Mouse (Mus musculus): Measurements from ENCODE around the gene Nbas.

Gene Nbas

DNA sequence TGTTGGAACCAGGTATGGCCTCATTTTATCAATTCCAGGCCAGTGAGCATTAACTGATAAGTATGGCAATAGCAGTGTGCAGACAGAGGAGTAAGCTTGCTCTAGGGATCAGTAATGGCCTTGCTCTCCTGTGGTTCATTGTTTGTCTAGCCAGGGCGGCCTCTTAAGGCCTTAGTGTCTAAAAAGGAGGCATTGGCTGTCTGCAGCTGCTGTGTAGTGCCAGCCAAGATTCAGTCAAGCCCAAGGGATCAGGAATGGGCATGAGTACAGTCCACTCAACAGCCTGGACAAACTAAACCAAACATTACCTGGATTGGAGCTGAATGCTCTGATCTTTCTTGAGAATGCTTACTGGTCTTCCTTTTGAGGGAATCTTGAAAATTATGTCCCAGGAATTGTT is 120.7 kb downstream of the Nbas start:
- no peak for DNase-seq (ENCODE audit: low spot score)

DNA sequence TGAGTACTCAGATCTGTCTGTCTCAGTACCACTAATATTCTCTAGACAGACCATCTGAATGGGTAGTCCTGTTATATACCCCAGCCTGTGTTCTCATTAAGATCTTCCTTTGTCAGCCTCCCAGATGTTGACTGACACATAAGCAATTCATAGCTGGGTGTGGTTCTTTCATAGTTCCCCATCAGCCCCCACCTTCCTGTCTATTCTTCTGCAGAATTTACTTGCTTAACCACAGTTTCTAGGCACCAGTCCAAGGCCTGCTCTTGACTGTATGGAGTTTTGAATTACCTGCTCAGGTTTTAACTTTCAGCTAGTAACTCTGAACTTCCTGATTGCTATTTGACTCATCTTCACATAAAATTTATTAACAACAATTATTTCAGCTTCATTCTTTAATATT is 141.3 kb downstream of the Nbas start:
- DNase-seq (ENCODE audit: low spot score), result no peak

DNA sequence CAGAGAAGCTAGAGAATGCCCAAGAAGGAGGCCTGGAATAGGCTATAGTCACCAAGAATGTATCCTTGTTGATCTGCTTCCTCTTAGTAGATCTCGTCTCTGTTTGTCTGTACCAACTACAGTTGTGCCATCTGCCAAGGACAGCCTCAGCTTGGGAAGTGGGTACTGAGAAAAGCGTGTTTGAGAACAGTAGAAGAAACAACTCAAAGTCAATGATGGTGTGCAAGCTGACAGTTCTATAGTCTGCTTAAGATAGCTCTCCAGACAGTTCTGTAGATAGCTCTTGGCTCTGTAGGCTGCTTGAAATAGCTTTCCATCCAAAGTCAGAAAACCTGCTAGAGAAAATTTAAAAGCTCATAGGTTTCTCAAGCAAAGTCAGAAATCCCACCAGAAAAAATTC is 149.7 kb downstream of the Nbas start:
- DNase-seq (ENCODE audit: low spot score), result no peak

DNA sequence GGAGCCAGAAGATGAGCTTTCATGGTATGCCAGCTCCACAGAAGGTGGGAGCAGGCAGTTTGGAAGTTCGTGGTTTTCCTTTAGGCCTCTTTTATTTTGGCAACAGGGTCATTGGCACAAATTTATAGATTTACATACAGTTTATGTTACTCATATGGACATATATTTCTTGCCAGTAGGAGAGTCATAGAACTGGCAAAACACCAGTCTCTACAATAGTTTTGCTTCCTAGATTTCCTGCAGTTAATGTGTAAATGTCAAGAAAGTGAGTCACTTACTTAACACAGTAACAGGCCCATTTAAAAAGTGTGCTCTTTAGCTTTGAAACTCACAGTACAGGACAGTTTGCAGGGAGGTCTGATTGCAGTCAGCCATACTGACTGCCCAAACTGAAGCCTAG is 161.3 kb downstream of the Nbas start:
- DNase-seq (ENCODE audit: low spot score), result no peak

DNA sequence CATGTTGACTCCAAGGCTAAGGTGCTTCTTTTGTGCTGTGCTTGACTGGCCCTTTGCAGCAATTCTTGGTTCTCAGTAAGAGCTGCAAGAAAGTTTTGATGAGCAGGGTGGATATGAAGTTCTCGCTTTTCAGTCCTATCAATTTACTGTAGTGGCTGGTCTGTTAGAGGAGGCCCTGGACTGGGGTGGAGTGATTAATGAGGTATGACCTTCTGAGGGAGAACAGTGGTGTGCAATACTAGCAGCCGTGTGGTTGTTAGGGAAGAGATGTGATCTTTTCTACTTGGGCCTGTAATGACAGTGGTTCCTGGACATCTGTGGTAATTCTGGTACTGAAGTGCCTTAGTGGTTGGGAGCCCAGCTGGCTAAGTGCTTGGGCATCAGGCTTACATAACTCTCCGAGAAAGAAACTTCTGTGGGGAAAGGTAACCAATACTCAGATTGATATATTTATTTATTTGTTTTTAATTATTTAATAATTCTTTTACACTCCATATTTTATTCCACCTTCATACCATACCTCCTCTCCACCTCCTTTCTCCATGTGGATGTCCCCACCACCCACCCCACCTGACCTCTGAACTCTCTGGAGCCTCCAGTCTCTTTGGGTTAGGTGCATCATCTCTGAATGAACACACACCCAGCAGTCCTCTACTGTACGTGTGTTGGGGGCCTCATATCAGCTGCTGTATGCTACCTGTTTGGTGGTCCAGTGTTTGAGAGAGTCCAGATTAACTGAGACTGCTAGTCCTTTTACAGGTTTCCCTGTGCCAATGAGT is 175.9 kb downstream of the Nbas start:
- no peak for DNase-seq (ENCODE audit: low spot score)

DNA sequence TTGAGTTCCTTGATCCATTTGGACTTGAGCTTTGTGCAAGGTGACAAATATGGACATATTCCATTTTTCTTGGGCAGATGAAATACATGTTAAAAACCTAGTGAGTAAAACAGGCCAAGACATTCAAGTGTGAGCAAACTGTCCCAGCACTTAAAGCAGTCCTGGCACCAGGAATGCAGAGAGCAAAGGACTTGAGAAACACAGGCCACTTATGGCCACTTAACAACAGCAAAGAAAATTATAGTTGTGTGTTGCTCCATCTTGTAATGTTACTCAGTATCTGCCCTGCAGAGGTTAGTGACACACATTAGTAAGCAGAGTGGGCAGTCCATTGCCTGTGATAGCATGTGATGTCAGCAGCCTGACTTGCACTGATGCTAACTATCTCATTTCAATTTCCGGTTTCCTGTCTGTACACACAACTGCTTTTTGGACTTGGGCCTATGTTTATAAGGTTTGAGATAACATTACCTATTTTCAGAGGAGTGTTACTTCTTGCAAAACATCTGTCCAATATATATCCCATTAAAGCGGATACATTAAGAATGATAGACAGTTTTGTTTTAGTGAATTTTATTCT is 176.6 kb downstream of the Nbas start:
- DNase-seq (ENCODE audit: low spot score), result no peak

DNA sequence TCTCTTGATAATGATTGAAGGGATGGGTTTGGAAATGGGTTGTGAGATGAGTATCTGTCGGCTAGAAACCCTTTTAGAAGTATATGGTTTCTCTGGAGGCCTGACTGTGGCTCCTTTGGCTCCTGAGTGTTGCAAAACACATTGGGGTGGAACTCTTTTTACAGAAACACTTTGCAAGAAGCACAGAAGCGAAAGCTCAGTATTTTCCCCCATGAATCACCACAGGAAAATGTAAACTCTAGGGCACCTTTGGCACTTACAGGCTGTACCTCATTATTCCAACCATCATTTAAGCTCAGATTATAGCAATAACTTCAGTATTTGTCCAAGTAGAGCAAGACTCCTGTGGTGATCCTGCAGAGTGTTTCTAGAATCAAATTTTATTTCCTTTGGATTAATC is 180.0 kb downstream of the Nbas start:
- no peak for DNase-seq (ENCODE audit: low spot score)

DNA sequence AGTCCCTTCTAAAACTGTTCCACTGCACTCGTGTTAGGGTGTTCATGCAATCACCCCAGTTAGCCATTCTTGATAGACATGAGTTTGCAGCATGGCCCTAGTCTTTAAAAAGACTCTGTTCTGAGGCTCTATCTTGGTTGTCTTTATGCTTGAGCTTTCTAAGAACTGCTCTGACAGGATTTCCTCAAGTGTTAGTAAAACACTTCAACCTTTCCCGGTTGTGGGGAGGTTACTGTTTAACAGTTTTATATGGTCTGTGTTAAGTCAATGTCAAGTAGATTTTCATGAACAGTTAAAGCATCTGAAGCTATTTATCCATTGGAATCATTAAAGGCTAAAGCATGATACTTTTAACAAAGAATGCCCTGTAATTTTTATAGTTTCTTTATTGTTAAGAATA is 183.1 kb downstream of the Nbas start:
- DNase-seq (ENCODE audit: low spot score), result no peak

DNA sequence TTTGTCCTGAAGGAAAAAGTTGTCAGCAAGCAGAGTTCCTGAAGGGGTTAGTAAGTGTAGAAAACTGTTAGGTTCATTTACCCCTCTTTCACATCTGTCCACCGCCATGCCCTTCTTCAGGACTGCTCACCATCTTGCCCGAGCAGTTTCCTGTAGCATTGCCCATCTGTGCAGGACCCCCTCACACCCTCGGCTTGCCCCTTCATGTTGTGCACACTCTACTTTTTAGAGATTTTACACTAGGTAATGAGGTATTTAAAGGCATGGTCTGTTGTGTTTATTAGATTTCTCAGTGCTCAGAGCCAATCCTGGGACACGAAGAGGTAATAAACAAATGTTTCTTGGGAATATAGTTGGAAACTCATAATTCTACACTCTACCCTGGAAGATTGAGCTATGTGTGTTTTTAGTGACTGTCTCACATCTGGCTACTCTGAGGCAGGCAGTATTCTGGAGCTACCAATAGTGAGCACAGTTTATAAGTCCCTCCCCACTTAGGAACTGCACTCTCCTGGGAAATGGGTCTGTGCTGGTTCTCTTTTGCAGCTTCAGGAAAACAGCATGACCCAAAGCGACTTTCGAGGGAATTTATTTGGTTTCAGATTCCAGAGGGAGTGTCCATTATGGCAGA is 191.4 kb downstream of the Nbas start:
- DNase-seq (ENCODE audit: low spot score), result no peak

DNA sequence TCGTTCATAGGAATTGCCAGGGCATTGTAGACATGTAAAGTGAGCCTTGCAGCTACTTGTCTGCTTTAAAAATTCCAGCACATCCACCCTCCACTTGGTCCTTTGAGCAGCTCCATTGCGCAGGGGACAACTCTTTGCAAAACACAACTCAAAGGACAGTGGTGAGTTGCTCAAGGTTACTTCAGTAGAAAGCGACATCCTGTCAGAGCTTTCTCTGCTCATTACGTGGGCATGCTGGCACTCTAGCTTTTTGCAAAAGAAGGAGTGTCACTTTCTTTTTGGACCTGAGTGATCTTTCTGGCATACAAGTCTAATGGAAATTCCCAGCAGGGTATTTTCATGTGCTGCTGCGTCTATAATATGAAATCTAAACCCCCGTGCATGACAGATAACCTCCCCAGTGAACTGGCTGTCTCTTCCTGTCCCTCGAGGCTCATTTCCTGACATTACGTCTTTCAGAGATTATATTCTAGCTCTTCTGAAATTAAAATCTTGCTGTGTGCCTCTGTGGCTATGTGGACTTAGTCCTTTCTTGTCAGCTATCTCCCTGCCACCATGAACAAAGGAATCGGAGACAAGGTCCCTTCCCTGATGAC is 192.7 kb downstream of the Nbas start:
- no peak for DNase-seq (ENCODE audit: low spot score)

DNA sequence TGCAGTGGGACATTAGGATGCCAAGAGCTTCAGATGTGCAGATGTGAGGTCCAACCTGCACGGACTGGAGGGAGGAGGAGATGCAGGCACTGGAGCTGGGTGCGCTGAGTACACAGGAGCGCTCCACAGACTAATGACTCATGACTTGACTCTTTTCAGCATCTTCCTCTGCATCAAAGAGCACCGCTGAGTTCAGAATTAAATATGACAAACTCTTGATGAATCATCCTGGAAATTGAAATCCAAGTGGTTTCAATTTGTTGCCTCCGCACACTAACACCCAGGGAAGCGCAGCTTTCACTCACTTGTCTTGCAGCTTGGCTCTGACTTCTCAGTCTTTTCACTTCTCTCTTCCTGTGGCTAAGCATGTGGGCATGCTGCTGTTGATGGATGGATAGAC is 193.5 kb downstream of the Nbas start:
- DNase-seq (ENCODE audit: low spot score), result no peak

DNA sequence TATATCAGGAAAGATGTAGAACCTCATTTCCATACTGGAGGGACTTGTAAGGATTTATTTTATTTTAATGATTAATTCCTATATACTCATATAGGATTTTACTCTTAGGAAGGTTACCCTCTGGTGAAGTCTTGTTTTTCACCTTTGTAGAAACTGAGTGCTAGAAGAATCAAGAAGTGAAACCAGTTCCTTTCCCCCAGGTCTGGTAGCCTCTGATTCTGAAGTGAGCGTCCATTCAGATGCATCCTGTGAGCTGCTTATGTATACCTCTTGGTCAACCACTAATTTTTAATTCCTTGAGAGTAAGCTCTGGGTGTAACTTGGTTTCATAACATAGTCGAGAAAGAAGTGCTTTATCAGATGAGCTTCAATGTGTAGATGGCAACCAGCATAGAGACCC is 196.6 kb downstream of the Nbas start:
- DNase-seq (ENCODE audit: low spot score), result no peak

DNA sequence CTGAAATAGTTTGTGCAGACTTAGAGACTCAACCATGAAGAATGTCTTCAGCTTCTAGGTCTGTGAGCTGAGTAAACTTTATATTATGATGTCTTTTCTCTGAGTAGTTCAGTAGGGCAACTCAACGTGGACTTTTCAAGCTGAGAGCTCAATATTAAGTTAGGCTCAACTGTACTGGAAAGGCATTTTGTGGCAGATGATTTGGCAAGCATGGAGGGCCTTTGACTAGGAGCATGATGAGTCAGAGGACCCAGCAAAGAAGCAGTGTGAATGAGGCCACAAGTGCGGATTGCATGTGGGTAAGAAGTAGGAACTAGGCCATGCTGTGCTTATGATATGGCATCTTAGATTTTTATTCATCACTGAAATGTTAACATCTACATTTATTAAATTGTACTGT is 205.9 kb downstream of the Nbas start:
- DNase-seq (ENCODE audit: low spot score), result no peak

DNA sequence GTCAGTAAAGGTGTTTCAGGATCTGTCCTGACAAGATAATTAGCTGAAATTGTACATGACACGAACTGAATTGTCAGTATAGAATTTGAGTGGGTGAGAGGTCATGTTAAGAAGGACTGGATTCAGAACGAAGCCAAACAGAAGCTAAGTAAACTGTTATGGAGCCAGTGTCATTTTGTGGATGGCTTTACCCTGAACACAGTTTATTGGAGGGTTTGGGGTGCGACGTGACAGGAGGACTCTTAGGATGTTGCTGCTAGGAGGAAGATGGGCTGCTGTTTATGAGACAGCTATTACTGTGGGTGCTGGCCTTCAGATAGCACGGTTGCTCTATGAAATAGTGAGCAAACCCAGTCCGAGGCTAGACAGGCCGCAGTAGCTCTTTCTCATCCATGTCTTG is 210.2 kb downstream of the Nbas start:
- DNase-seq (ENCODE audit: low spot score), result no peak

DNA sequence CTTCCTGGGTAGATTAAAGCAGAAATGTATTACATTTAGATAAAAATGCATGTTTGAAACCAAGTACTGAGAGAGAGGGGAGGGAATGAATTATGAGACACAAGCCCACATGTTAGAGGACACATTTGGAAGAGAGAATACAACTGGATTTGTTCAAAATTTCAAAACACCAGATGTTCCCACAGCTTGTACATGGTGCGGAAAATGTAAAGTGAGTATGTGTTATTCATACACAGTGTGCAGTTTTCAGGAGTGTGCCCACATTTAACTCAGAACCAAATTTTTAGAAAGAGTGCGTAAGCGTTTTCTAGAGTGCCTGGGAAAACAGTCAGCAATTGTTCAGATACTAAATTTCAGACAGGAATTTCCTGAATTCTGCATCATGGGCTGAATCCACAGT is 217.3 kb downstream of the Nbas start:
- no peak for DNase-seq (ENCODE audit: low spot score)

DNA sequence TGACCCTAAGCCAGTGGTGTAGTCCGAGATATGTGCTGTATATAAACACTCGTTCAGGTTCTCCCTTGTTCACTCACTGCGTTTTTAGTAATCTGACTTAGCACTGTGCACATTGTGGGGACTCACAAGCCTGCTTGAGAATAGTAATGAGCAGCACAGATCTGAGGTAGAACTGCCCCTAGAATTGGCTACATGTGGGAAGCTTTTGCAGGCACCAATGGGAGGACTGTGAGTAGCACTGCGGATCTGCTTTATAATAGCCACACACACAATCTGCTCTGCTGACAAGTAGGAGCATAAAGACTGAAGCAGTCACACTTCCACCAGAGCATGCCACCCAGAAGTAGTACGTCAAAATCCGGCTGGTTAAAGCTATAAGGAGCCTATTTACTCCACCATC is 228.3 kb downstream of the Nbas start:
- no peak for DNase-seq (ENCODE audit: low spot score)

DNA sequence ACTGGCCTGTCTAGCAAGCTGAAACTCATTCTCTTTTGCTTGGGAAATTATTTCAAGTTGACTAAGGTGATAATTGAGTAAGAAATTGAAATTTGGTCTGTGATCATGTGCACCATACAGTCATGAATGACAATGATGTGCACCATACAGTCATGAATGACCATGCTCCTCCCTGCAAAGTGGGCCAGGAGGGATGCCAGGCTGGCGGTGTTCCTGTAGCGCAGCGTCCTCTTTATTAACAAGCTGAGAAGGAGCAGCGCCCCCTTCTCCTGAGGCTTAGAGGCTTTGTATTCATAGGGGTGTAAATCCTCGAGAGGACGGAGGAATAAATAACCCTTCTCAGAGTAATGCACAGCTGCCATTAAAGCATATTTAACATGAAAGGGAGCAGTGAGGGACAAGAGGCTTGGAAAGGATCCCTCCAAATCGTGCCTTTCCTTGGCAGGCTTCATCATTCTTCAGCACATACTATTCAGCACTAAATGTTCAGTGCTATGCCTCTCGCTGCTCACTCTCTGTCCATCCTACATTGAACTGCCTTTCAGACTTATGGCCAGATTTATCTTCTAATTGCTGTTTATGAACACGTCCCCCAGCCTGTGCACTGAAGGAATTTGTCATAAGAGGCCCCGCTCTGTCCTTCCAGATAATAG is 230.4 kb downstream of the Nbas start:
- DNase-seq (ENCODE audit: low spot score), result no peak

DNA sequence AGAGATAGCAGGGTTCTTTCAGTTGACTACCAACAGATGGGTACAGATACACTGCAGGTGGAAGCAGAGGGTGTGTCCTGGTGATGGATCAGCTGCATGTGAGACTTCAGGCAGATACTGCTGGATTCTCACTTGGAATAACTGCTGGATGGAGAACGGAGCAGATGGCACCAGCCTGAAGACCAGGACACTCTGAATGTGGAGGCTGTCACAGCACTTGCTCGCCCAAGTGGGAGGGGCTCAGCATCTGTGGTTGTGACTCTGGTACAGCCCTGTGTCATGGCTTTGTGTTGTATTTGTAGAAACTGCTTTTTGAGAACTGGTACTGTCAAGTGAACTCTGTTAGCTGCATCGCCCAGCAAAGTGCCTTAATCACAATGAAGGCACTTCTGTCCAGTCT is 231.3 kb downstream of the Nbas start:
- no peak for DNase-seq (ENCODE audit: low spot score)

DNA sequence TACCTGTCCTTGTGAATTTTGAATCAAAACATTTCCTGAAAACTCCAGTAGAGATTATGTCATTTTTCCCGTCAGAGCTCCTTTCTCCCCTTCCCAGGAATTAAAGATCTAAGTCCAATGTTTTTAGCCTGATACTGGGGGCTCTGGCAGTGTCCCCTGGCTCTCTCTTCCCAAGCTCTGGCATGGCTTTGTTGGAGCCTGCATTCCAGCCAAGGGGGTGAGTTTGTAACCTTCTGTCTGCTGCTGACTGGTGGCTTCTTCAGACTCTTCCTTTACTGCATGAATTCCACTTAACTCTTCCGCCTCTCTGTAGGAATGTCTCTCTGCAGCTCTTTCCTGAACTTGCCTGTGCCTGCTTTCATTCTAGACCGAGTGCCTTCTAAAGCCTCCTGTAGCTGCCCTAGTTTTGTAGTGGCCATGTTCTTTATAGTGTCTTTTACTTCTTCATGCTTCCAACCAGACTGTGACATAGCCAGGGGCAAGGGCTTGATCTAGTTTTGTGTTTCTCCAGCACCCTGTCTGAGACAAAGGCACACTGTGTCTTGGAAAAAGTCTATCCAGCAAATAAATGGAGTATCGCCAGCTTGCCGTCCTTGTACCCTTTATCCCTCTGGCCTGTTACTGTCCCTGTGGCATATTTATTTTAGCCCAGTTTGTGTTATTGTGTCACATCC is 236.0 kb downstream of the Nbas start:
- no peak for DNase-seq (ENCODE audit: low spot score)

DNA sequence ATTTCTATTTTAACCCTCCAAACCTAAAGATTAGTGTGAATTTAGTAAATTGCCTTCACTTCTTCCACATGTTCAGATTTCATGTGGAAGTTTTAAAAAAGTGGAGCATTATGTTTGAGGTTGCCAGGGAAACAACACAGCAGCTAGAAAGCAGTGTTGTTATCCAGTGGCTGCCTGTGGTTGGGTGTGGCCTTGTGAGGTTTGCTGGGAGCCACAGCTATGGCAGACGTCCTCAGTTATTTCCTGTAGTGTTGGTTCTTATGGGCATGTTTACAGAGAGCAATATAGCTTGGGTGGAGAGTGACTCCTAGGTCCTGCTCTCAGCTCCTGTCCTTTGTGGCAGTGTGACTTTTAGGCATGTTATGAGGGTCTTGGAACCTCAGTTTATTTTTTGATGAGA is 249.1 kb downstream of the Nbas start:
- no peak for DNase-seq (ENCODE audit: low spot score)

DNA sequence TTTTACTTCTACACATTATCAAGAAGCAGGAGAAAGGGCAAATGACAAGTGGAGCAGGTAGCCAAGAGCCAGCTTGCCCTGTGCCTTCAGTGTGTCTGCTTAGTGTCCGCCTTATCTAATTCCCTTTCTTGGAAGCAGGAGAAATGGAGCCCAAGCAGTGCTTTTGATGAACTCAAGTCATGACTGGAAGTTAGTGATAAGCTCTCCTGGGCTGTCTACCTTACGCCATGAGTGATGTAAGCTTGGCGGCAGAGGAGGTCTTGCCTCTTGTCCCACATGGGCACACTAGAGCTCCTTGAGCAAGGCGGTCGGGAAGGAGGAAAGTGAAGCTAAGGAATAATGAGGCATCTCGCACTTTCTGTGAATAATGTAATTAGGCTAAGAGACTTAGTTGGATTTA is 250.5 kb downstream of the Nbas start:
- no peak for DNase-seq (ENCODE audit: low spot score)

DNA sequence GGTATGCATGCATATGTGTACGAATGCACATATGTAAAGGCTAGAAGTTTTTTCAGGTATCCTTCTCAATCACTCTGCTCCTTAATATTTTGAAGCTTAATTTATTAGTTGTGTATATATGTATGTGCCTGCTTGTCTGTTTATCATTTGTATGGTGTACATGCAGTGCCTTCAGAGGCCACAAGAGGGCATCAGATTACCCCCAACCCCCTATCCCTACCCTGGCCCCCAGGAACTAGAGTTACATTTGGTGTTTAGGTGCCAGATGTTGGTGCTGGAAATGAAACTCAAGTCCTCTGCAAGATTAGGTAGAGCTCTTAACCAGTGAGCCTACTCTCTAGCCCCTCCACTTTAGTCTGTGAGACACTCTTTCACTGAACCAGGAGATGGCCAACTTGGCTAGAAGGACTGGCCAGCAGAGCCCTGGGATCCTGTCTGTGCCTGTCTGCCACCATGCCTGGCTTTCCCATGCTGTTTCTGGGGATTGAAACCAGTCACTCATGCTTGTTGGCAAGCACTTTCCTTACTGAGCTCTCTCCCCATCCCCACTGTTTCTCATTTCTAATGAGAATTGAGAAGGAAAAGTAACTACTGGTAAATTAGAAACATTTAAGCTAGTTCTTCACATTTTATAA is 263.9 kb downstream of the Nbas start:
- no peak for DNase-seq (ENCODE audit: low spot score)

All from ovary, postnatal 14 days (tissue).